Mouse (Mus musculus): Measurements from ENCODE around the gene Cpe. TPM values are rescaled to one million over a fixed set of nuclear protein-coding genes. Genes with fewer than 3 reads are reported as not detected.

The Cpe gene
- total RNA-seq, 1 experiment from 2014 or later = 671 TPM

DNA sequence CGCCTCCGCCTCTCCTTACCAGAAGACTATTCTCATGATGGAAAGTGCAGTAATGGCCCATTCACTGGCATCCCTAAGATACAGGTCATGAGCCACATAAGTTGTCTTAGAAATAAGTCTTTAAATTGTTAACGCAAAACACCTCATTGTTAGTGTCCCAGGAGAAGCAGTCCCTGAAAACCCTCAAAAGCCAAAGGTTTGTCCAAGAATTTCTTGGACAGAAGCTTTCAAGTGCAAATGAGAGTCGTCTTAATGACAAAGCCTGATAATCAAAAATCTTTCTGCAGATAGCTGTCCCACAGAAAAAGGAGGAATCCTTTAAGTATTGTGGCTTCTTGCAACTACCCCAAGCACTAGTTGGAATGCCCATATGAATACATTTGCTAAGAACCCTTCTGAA lies 60.7 kb downstream of the Cpe start:
- no peak for DNase-seq

DNA sequence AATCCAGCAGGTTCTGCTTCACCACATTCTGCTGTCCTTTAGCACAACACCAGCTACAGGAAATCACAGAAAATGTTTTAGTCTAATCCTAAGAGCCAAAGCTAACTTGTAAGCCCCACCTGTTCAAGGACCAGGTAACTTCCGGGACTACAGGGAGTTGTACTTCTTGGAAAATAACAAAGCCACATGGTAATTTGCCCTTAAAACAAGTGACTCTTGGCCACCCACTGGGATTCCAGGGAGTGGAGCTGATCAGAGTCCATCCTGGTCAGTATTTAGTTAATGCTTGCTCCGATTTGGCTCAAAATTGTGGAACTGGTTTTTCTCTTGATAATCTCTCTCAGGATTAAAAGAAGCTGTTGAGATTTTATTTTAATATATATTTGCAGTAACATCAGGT lies 61.1 kb downstream of the Cpe start:
- no peak for DNase-seq

DNA sequence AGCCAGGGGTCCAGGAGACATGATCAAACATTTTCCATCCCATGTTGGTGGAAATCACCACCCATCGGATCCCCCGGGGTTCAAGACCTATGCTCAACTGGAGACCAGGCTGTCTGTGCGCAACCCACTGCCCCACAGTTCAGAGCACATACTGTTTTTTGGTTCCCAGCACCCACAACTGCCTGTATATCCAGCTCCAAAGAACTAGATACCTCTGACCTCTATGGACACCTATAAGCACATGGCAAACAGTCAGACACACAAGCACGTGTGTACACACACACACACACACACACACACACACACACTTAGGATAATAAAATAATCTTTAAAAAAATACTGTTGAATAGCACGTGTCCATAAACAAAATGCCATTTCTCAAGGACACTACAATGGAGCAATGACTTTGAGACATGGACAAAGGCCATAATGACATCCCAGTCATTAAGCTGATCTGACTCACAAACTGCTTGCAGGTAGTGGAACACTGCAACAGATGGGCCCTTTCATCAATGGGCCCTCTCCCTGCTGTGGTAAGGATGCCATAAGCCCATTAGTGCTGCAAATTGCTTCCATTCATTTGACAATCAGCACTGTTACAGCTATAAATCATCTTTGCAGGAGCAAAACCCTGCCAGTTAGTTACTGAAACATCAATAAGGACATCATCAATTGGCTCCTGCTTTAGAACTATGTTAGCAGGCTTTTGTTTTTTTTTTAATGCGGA lies 63.7 kb downstream of the Cpe start:
- DNase-seq = no peak

DNA sequence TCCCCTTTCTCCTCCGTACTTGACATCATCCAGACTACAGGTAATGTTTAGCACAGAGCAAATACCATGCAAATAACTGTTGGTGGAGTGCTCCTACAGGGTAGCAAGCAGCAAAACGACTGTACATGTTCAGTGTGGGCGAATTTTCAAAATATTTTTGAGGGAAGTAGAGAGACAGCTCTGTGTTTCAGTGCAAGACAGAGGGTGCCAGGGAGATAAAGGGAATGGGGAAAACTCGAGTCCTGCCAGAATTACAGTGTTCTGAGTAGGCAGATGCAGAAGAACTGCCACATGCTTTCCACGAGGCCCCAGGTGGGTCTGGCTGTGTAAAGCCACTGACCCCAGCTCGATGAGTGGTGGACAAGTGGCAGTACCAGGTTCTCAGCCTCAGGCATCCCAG lies 64.8 kb downstream of the Cpe start:
- DNase-seq = no peak

DNA sequence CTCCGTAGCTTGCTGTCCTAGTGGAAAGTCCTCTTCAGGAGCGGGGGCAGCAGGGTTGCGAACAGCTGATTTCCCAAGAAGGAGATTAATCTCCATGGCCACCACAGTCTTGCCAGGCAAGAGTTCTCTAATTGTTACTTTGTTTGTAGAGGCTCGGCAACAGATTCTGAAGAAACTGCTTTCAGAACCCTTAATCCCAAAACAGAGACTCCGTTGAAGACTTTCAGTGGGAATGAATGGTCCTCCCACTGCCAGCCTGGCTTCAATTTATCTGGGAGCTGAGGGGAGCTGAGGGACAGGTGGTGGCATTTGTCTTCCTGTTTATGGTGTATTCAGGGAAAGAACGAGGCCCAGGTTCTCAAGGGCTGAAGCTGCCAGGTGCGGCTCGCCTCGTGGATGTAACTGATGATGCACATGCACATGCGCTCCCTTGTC lies 68.2 kb downstream of the Cpe start:
- no peak for DNase-seq

DNA sequence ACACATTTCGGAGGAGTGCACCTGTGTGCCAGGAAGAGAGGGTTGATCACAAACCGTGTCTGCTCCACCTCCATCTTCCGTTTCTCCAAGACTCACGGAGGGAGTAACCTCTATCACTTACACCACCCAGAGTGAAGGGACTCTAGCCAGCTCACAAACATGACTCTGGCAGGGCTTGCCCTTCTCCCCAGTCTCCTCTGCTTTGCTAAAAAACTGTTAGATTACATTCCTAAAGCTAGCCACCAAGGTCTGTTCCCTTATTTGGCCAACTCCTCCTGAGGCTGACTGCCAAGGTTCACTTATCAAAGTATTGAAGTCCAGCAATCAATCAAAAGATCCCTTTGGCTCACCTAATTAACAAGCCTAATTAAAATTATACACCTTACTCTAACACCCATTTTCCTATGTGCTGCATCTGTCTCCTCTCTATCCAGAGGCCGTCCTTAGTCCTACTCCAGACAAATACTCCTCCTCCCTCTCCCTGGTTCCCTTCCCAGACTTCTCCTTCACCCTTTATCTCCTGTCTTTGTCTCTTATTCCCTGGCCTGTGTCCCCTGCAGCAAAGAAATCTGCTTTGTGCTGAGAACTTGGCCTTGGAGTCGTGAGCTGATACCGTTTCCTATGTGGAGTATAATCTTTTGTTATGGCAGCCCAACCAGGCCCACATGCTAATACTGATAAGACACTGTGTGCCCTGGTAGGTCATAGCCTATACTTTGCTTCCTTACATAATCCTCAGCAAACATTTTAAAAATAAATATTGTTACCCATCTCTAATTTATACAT lies 72.3 kb downstream of the Cpe start:
- no peak for DNase-seq

DNA sequence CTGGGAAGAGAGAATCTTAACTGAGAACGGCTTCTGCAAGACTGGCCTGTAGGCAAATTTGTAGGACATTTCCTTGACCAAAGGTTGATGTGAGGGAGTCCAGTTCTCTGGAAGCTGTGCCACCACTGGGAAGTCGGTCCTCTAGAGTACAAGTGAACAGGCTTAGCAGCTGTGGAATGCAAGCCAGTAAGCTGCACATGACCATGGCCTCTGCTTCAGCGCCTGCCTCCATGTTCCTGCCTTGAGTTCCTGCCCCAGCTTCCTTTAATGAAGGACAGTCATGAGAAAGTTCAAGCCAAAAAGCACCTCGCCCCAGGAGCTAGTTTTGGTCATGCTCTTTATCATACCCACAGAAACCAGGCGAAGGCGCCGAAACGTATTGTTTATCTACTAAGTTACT lies 73.2 kb downstream of the Cpe start:
- DNase-seq = no peak

DNA sequence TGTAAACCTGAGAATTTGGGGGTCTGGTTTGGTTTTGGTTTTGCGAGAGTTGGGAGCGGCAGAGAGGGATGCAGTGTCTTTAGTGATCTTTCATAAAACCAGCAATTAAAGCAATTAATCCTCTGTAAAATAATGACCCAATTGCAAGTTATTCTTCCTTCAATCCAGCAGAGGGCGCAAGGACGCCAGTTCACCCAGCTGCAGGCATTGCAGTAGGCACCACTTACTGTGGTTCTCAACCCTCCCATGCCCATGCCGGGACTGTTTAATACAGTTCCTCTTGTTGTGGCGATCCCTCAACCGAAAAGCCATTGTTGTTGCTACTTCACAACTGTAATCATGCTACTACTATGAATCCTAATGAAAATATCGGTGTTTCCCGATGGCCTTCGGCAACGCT lies 74.2 kb downstream of the Cpe start:
- DNase-seq = peak; percentile 66

DNA sequence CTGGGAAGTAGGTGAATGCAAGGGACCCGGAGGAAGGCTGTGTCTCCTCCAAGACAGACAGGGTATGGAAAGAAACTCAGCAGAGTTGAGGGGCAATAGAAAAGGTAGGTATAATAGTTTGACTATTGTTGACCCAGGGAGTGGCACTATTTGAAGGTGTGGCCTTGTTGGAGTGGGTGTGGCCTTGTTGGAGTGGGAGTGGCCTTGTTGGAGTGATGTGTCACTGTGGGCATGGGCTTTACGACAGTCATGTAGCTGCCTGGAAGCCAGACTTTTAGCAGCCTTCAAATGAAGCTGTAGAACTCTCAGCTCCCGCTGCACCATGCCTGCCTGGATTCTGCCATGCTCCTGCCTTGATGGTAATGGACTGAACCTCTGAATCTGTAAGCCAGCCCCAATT lies 76.3 kb downstream of the Cpe start:
- no peak for DNase-seq

DNA sequence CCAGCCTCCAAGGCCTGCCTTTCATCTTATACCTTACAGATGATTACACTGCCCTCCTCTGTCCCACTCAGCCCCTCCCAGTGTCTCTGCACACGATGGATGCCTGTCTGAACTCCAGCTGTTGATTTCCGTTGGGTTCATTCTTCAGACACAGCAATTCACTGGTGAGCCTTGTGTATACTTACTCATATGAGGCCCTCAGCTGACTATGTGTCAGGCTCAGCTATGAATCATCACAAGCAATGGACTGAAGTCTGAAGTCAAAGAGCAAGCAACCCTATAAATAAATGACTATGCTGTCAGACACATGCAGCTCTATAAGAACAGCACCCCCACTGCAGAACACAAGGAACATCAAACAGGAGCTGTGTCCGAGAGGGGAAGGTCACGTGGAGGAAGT lies 77.4 kb downstream of the Cpe start:
- DNase-seq = no peak

DNA sequence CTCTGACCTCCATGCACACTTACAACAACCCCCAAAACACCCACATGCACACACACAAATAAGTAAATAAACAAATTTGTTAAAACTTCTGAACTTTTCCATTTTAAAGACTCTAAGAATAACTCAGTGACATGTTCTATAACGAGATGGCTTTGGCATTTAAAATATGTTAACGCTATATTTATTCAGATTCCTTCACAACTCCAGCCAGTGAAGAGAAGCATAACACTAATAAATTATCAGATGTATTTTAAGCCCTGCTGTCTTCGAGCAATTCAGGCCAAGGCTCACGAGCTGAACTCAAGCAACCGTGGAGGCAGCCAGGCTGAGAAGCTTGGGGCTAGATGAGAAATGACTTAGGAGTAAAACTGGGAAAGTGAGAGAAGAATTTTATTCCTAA lies 79.2 kb downstream of the Cpe start:
- no peak for DNase-seq

DNA sequence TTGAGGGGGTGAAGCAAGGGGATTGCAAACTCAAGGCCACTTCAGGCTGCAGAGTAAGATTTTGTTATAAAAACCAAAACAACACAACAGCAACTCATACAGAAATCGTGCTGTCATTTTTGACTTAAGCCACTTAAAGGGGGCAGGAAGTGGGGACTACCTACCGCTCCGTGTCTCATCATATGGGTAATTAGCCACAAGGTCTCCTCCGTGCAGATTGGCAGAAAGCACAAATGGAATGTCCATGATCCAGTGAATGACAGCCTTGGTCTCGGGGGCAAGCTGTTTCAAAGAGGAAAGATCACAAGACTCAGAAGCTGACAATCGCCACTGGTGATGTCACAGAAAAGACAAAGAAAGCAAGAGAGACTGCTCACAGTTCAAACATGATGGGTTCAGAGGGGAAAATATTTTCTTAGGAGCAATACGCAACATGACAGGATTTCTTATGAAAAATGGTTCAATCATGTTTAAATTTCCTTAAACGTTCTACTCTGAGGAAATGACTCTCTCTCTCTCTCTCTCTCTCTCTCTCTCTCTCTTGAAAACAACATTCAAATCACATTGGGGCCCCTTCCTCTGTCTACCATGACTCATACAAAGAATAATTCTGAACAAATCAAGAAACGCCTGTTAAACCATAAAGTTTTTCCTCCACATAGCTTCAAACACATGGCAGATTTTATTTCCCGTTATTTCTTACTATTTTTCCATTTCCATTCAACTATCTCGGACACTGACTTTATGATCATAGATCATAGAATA lies 81.5 kb downstream of the Cpe start:
- DNase-seq = no peak

DNA sequence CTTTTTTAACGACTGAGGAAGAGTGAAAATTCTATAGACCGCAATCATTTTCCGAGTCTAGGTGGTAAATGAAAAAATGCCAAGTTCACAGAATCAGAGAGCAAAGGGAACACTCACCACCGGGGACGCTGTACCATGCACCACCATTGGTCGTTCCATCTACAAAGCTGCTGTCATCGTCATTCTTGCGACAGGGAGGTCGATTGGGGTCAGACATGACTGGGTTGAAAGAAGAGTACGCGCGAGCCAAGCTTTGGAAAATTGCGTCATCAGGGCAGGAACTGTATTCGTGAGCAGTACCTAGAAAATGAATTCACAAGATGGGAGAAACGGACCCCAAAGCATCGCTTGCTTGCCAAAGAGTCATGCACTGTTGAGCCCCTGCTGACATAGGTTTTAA lies 83.9 kb downstream of the Cpe start:
- peak; percentile 23 for DNase-seq

DNA sequence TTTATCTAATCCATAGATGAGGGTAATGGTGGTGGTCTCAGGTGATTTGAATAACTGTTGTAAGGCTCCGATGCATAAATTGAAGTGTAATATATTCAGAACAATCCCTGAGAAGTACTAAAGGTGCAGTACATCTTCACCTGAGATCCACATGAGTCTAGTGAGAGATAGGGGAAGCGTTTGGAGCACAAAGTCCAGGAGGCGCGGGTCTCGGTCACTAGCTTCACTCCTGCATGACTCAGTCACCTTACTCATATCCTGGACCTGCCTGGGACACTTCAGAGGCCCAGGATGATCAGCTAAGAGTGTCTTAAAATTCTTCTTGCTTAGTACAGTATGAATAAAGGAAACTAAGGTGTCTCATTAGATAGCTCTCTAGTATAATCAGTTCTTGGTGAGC lies 86.8 kb downstream of the Cpe start:
- DNase-seq = no peak

DNA sequence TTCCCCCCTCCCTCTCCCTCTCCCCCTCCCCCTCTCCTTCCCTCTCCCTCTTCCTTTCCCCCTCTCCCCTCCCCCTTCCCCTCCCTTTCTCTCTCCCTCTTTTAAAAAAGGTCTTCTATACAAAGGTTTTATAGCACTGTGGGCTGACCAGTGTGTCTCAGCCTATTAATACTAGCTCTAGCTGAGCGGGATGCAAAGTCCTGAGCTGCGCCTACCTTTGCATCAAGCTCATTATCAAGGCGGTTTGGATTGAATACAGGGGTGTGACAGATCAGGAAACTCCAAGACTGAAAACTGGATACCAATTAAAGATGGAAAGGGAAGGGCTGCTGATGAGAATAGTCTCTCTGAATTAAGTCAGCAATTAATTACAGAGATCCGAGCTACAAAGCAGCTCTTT lies 94.6 kb downstream of the Cpe start:
- no peak for DNase-seq

DNA sequence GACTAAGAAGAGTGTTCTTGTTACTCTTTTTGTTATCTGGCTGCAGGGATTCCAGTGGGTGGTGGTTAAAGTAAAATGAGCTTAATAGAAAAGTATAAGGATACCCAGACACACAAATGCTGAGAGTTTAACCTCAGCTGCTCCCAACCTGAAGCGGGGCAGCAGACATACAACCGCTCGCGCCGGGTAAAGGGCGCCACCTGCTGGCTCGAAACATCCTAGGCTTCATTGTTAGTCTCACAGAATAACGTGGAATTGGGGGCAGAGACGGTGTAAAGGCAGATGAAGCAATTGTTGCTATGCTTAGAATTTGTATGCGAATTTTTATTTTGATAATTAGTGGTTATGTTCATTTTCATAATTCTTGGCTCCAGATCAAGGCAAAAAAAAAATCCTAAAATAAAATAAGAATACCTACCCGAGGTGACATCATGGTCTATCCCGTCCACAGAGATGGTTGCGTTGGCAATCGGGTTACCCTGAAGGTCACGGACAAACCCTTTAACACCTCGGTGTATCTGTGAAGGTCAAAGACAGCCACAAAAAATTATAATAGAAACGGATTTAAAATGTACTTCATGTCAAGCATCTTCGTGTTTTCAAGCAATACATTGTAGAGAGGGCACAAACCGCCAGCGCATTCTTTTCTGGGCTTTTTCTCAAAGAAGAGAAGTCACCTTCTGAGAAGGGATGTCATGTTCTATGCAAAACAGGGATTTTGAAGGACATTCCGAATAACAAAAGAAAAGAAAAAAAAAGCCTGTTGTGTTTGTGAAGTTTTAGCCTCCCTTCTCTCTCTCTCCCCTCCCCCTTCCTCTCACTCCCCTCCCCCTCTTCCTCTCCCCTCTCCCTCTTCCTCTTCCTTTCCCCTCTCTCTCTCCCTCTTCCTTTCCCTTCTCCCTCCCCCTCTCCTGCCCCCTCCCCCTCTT lies 95.5 kb downstream of the Cpe start:
- peak; percentile 79 for DNase-seq

DNA sequence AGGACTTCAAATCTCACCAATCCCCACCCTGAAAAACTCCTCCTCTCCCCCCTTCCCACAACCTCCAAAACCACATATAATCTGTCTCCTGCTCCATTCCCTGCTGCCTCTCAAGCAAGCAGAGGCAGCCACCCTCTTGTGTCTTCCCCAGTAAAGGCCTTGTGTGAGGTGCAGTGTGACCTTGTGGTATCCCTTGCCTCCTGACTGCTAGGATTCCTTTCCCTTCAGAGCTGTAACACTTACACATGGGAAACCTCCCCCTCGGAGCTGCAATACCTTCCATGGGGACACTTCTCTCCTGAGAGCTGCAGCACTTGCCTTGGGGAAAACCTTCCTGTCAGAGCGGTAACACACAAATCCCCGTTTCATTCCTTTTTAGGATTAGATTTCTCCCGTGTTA lies 96.5 kb downstream of the Cpe start:
- DNase-seq = no peak

DNA sequence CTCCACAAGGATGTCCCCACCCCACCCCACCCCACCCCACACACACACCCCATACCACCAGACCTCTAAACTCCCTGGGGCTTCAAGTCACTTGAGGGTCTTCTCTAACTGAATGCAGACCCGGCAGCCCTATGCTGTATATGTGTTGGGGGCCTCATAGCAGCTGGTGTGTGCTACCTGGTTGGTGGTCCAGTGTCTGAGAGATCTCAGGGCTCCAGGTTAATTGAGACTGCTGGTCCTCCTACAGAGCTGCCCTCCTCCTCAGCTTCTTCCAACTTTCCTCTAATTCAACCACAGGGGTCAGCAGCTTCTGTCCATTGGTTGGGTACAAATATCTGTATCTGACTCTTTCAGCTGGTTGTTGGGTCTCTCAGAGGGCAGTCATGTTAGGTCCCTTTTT lies 102.4 kb downstream of the Cpe start:
- no peak for DNase-seq

DNA sequence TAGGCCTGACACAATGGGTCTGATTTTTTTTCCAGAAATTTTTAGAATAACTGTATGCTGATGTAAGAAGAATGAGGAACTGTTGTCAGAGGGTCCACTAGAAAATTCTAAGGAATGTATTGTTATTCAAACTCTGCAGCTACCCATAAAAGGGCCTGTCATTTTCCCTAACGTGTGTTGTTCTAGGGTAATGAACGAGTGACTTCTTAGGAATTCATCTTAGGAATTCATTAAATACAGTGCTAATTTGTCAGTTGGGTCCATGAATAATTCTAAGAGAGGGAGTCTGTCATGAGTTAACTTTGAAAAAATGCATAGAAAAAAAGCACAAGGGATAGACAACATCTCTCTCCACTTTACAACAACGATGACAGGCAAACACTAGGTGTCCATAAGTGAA lies 110.0 kb downstream of the Cpe start:
- no peak for DNase-seq

DNA sequence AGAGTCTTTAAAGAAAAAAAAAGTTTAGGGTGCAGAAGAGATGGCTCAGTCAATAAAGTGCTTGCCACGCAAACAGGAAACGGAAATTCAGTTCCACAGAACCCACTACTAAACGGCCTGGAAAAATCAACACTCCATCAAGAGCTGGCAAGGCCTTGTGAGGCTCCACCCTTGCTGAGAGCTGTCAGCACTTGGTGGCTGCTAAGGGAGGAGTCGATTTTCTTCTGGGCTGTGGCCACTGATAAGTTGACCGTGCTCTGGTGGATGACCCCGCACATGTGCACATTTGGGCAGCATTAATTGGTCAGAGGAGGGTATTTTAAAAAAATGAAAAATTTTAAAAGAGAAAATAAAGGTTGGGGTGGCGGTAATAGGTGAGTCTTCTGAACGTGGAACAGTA lies 114.6 kb downstream of the Cpe start:
- DNase-seq = no peak

DNA sequence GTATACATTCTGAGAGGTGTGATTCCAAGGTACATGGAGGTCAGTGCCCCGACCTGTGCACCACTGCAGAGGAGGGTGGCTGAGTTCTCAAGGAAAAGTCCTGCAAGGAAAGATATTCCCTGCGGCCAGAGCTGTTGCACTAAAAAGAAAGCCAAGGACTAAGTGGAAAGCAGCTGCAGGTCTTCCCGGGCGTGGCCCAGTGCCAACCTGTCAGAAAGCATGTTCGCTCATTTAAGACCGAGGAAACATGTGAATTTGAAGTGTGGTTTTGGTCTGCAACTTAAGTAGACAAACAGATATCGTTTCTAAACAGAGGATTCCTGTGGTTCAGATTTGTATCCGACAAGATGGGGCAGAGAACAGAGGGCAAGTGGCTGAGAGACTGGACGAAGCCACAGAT lies 117.9 kb downstream of the Cpe start:
- no peak for DNase-seq
